Mouse (Mus musculus) kidney, adult 2 months (tissue): ENCODE measurements around the gene Mrps34. TPM values are rescaled to one million over a fixed set of nuclear protein-coding genes. Genes with fewer than 3 reads are reported as not detected.

ENCODE experiments used
- DNase-seq: peaks from one replicate; pipeline ENCODE4 v3.0.0; 2021
- H3K27ac ChIP-seq: fragments of 200-500 bp; 2 replicates; pipeline ENCODE4 v1.5.1; 2012; ENCODE audit warnings: low read depth, low read length, control low read depth, inconsistent platforms; ENCODE audit not compliant: insufficient read depth
- H3K27me3 ChIP-seq: fragments of 200-500 bp; replicated peaks from 2 replicates; pipeline ENCODE4 v1.6.1; 2012; ENCODE audit warnings: mild to moderate bottlenecking, moderate library complexity, low read length, inconsistent platforms; ENCODE audit not compliant: control insufficient read depth, insufficient read depth
- H3K36me3 ChIP-seq: fragments of 200-500 bp; 2 replicates; pipeline ENCODE4 v1.6.1; 2012; ENCODE audit warnings: mild to moderate bottlenecking, moderate library complexity, low read length, inconsistent platforms; ENCODE audit not compliant: control insufficient read depth, insufficient read depth
- H3K4me1 ChIP-seq: fragments of 200-500 bp; 2 replicates; pipeline ENCODE4 v1.6.1; 2011; ENCODE audit warnings: low read length; ENCODE audit not compliant: control insufficient read depth, insufficient read depth
- H3K4me3 ChIP-seq: fragments of 200-500 bp; 2 replicates; pipeline ENCODE4 v1.5.1; 2011; ENCODE audit warnings: mild to moderate bottlenecking, low read depth, low read length, control low read depth; ENCODE audit not compliant: insufficient read depth
- CTCF ChIP-seq: fragments of 200-500 bp; conservative IDR thresholded peaks from 2 replicates; pipeline ENCODE4 v1.5.1; 2011; ENCODE audit warnings: low read depth, mild to moderate bottlenecking, control low read depth, low read length, moderate library complexity, mixed read lengths; ENCODE audit not compliant: insufficient read depth, insufficient read length
- POLR2A ChIP-seq: fragments of 200-500 bp; IDR thresholded peaks from one replicate; pipeline ENCODE4 v1.6.1; 2011; ENCODE audit warnings: low read depth, low read length, control low read depth
- whole genome bisulfite sequencing: fragments of 180-500 bp; shearing (Covaris S2); methylation state at CpG from one replicate; pipeline ENCODE4 v1.1.7; 2018; 5-methylcytosine and 5-hydroxymethylcytosine counted together
- polyA plus RNA-seq: library from polyadenylated mRNA; depleted of rRNA; stranded (reverse); fragments of >200 nt; gene quantifications from 2 replicates; pipeline ENCODE4 v1.2.3, GENCODE M21; 2012

The Mrps34 gene
- polyA plus RNA-seq, 1 experiment = 162 TPM

GRCm38 (mm10) chr17:24867914-24868313 is 27.0 kb upstream of the Mrps34 start:
- Histone ChIP-seq H3K4me3 (no peak overlapping the region), H3K27ac (no peak overlapping the region), H3K4me1 (peaks cover 5% of the 10 kb centered on the region; the same call in 1 of the 2 replicates), H3K27me3 (no peaks in the 10 kb centered on the region), H3K36me3 (no peaks in the 10 kb centered on the region; the same call in 1 of the 2 replicates)
- 93% methylated on average over 10 of the region's 10 CpGs for WGBS
- TF ChIP-seq CTCF (no peak), POLR2A (no peak)
- DNase-seq = no peak

GRCm38 (mm10) chr17:24873695-24874404 is 21.1 kb upstream of the Mrps34 start:
- 64% methylated on average over 4 of the region's 4 CpGs for WGBS
- Histone ChIP-seq H3K4me3 (no peak overlapping the region), H3K4me1 (peaks cover 16% of the 10 kb centered on the region), H3K27me3 (no peaks in the 10 kb centered on the region), H3K36me3 (no peaks in the 10 kb centered on the region), H3K27ac (no peak overlapping the region)
- no peak for DNase-seq
- TF ChIP-seq POLR2A (no peak), CTCF (no peak)

GRCm38 (mm10) chr17:24874405-24874745 is 20.5 kb upstream of the Mrps34 start:
- Histone ChIP-seq H3K27me3 (no peaks in the 10 kb centered on the region), H3K4me3 (no peak overlapping the region), H3K4me1 (peaks cover 20% of the 10 kb centered on the region), H3K36me3 (no peaks in the 10 kb centered on the region), H3K27ac (no peak overlapping the region)
- WGBS = 73% methylated on average over 1 of the region's 1 CpGs
- no peak for DNase-seq
- TF ChIP-seq POLR2A (no peak), CTCF (no peak)

GRCm38 (mm10) chr17:24874989-24875388 is 19.9 kb upstream of the Mrps34 start:
- WGBS = 56% methylated on average over 8 of the region's 8 CpGs
- H3K27ac ChIP-seq = no peak overlapping the region
- DNase-seq = peak; percentile 52

GRCm38 (mm10) chr17:24877336-24878116 is 17.4 kb upstream of the Mrps34 start:
- 31% methylated on average over 10 of the region's 10 CpGs for WGBS
- Histone ChIP-seq H3K4me3 (peak overlapping the region; percentile 5; the same call in 1 of the 2 replicates), H3K27ac (peak overlapping the region; percentile 92)

More at GRCm38 (mm10) chr17:24874989-24875388, 19.9 kb upstream of the Mrps34 start:
- Histone ChIP-seq H3K4me3 (no peak overlapping the region), H3K27me3 (no peaks in the 10 kb centered on the region), H3K4me1 (peaks cover 15% of the 10 kb centered on the region), H3K36me3 (no peaks in the 10 kb centered on the region)
- TF ChIP-seq POLR2A (no peak), CTCF (no peak)

GRCm38 (mm10) chr17:24878117-24878397 is 16.9 kb upstream of the Mrps34 start:
- H3K27me3 ChIP-seq = no peaks in the 10 kb centered on the region
- no peak overlapping the region for H3K4me3 ChIP-seq
- H3K4me1 ChIP-seq = peaks cover 23% of the 10 kb centered on the region
- WGBS = 15% methylated on average over 5 of the region's 5 CpGs
- H3K27ac ChIP-seq = peak overlapping the region; percentile 92
- TF ChIP-seq POLR2A (no peak), CTCF (no peak)
- DNase-seq = peak; percentile 96
- no peaks in the 10 kb centered on the region for H3K36me3 ChIP-seq

More at GRCm38 (mm10) chr17:24877336-24878116, 17.4 kb upstream of the Mrps34 start:
- Histone ChIP-seq H3K4me1 (peaks cover 23% of the 10 kb centered on the region), H3K36me3 (no peaks in the 10 kb centered on the region), H3K27me3 (no peaks in the 10 kb centered on the region)
- TF ChIP-seq POLR2A (peak; percentile 7), CTCF (no peak)
- peak; percentile 90 for DNase-seq

GRCm38 (mm10) chr17:24878531-24878930 is 16.4 kb upstream of the Mrps34 start:
- H3K36me3 ChIP-seq = no peaks in the 10 kb centered on the region
- H3K4me1 ChIP-seq = peaks cover 23% of the 10 kb centered on the region
- no peaks in the 10 kb centered on the region for H3K27me3 ChIP-seq
- H3K27ac ChIP-seq = peak overlapping the region; percentile 92
- H3K4me3 ChIP-seq = no peak overlapping the region
- TF ChIP-seq POLR2A (no peak), CTCF (no peak)
- peak; percentile 56 for DNase-seq
- 55% methylated on average over 8 of the region's 8 CpGs for WGBS
